Mouse (Mus musculus) small intestine, adult 2 months (tissue): ENCODE measurements at regions not wholly inside any gene's neighbourhood (a gene's known extent, or its start where the extent isn't known, plus 50 kb on each side); places are given as distances from the start of the nearest gene placed in this dataset.

Experiments used
- H3K27ac ChIP-seq: fragments of 200-500 bp; 2 replicates; pipeline ENCODE4 v1.5.1; 2012; ENCODE audit warnings: low read depth, low read length, control low read depth, inconsistent platforms; ENCODE audit not compliant: insufficient read depth
- H3K27me3 ChIP-seq: fragments of 200-500 bp; 2 replicates; pipeline ENCODE4 v1.6.1; 2012; ENCODE audit warnings: mild to moderate bottlenecking, moderate library complexity, low read length, inconsistent platforms; ENCODE audit not compliant: control insufficient read depth, insufficient read depth
- H3K36me3 ChIP-seq: fragments of 200-500 bp; 2 replicates; pipeline ENCODE4 v1.6.1; 2012; ENCODE audit warnings: mild to moderate bottlenecking, low read length, control low read depth, inconsistent platforms; ENCODE audit not compliant: control insufficient read depth, insufficient read depth
- H3K4me1 ChIP-seq: fragments of 200-500 bp; 2 replicates; pipeline ENCODE4 v1.6.1; 2012; ENCODE audit warnings: low read length, inconsistent platforms, mixed read lengths; ENCODE audit not compliant: control insufficient read depth, insufficient read depth, insufficient read length
- H3K4me3 ChIP-seq: fragments of 200-500 bp; 2 replicates; pipeline ENCODE4 v1.5.1; 2012; ENCODE audit warnings: low read depth, mild to moderate bottlenecking, control low read depth, inconsistent platforms, low read length, moderate library complexity
- CTCF ChIP-seq: fragments of 200-500 bp; IDR thresholded peaks from 2 replicates; pipeline ENCODE4 v1.5.1; 2012; ENCODE audit warnings: low read depth, mild to moderate bottlenecking, control low read depth, inconsistent platforms, low read length, moderate library complexity, mixed read lengths; ENCODE audit not compliant: insufficient replicate concordance, insufficient read length; ENCODE audit errors: extremely low read depth
- POLR2A ChIP-seq: fragments of 200-500 bp; IDR thresholded peaks from 2 replicates; pipeline ENCODE4 v1.6.1; 2012; ENCODE audit warnings: low read depth, mild to moderate bottlenecking, control low read depth, inconsistent platforms, low read length, moderate library complexity
- WGBS: fragments of 180-500 bp; shearing (Covaris S2); methylation state at CpG from one replicate; pipeline ENCODE4 v1.1.7; 2018; 5-methylcytosine and 5-hydroxymethylcytosine counted together

- Histone ChIP-seq H3K4me1 (no peaks in the 10 kb centered on the region; the same call in 1 of the 2 replicates), H3K36me3 (no peaks in the 10 kb centered on the region), H3K4me3 (no peak overlapping the region), H3K27me3 (no peaks in the 10 kb centered on the region), H3K27ac (0 out of 2 replicates have a peak overlapping the region, but pooled peaks have one; percentile 6)
- TF ChIP-seq CTCF (no peak), POLR2A (no peak)
- 69% methylated on average over 17 of the region's 17 CpGs for WGBS
These were observed 137.3 kb downstream of the Fam43a start for GRCm38 (mm10) chr16:30736662-30737326.

GRCm38 (mm10) chr16:30737524-30737923 lies 138.0 kb downstream of the Fam43a start:
- H3K27me3 ChIP-seq = no peaks in the 10 kb centered on the region
- no peak overlapping the region for H3K27ac ChIP-seq
- 76% methylated on average over 8 of the region's 8 CpGs for WGBS
- TF ChIP-seq POLR2A (no peak), CTCF (no peak)
- H3K4me3 ChIP-seq = no peak overlapping the region
- no peaks in the 10 kb centered on the region; the same call in 1 of the 2 replicates for H3K4me1 ChIP-seq
- H3K36me3 ChIP-seq = no peaks in the 10 kb centered on the region

DNA sequence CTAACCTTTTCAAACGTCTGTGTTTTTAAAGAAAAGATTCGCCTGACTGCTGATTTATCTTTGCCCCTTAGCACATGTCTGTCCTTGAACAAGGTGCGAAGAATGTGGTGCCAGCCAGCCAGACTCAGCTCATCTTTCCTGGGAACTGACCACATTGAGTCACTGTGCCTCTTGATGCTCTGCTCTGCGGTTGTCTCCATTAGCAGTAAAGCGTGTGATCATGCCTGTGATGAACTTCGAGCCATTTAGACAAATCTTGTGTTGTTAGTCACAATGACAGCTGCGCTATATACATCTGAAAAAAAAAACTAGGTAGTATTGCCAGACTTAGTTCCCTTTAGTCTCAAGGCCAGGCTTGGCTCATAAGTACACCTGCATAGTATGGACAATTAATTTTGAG lies 140.1 kb downstream of the Fam43a start:
- Histone ChIP-seq H3K27me3 (no peaks in the 10 kb centered on the region), H3K27ac (no peak overlapping the region), H3K4me3 (no peak overlapping the region), H3K4me1 (no peaks in the 10 kb centered on the region; the same call in 1 of the 2 replicates), H3K36me3 (no peaks in the 10 kb centered on the region)
- 80% methylated on average over 7 of the region's 7 CpGs for WGBS
- TF ChIP-seq POLR2A (no peak), CTCF (no peak)

DNA sequence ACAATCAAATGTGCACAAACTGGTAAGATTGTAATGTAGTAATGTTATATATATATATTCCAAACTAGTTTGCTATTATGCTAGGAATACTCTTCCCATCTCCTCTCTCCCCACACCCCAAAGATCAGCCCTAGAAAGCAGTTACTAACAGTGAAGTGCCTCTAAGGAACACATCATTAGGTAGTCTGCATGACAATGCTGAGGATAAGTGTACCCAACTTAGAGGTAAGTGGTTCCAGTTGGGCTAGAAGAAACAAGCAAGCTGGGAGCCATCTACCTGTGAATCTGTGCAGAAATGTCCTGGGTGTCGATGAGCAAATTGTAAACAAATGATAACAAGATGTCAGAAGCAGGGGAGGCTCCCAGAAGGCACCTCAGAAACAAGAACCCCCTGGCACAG lies 141.7 kb downstream of the Fam43a start:
- H3K4me1 ChIP-seq = no peaks in the 10 kb centered on the region; the same call in none of the 2 replicates
- H3K27me3 ChIP-seq = no peaks in the 10 kb centered on the region
- no peaks in the 10 kb centered on the region for H3K36me3 ChIP-seq
- no peak overlapping the region for H3K4me3 ChIP-seq
- no peak for TF ChIP-seq CTCF
- TF ChIP-seq POLR2A = no peak
- H3K27ac ChIP-seq = no peak overlapping the region
- WGBS = 74% methylated on average over 1 of the region's 1 CpGs

DNA sequence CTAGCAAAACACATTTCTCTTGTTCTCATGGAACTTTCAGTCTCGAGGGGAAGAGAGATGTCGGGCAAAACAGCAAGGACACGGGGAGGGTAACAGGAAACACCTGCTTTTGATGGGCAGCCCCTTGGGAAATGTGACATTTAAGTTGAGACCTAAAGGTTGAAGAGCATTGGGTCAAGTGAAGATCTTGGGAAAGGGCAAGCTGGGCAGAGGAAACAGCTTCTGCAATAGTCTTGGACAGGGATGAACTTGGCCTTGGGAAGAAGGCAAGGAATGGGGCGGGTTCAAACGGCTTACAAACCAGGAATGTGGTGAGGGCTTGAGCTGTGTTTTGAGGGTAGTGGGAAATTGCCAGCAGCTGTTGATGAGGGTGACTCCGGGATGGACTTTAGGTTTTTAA lies 143.0 kb downstream of the Fam43a start:
- no peaks in the 10 kb centered on the region for H3K27me3 ChIP-seq
- 75% methylated on average over 6 of the region's 6 CpGs for WGBS
- H3K4me3 ChIP-seq = no peak overlapping the region
- no peak for TF ChIP-seq CTCF
- no peak for TF ChIP-seq POLR2A
- peaks cover 4% of the 10 kb centered on the region for H3K4me1 ChIP-seq
- no peak overlapping the region for H3K27ac ChIP-seq
- no peaks in the 10 kb centered on the region for H3K36me3 ChIP-seq

DNA sequence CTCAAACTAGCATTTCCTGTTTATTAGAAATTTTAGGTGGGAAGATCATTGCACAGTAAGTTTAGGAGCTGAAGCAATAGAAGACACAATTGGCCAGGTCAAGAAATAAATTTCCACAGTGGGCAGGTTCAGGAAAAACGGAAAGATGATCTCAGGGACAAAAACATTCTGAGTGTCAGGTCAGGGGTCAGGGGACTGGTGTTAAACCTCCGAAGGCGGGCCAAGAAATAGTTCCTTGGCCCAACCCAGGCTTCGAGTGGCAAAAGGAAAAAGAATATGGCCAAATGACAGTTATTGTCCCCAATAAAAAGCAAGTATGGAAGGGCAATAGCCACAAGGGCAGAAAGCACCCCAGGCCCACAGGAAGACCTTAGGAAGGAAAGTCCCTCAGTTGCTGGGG lies 144.0 kb downstream of the Fam43a start:
- Histone ChIP-seq H3K4me1 (peaks cover 4% of the 10 kb centered on the region), H3K4me3 (no peak overlapping the region), H3K27ac (no peak overlapping the region), H3K27me3 (no peaks in the 10 kb centered on the region), H3K36me3 (no peaks in the 10 kb centered on the region)
- WGBS = 83% methylated on average over 4 of the region's 4 CpGs
- TF ChIP-seq CTCF (no peak), POLR2A (no peak)

GRCm38 (mm10) chr16:30744237-30744636 lies 144.7 kb downstream of the Fam43a start:
- H3K36me3 ChIP-seq = no peaks in the 10 kb centered on the region
- H3K27ac ChIP-seq = no peak overlapping the region
- peaks cover 4% of the 10 kb centered on the region for H3K4me1 ChIP-seq
- TF ChIP-seq POLR2A = no peak
- no peak for TF ChIP-seq CTCF
- H3K27me3 ChIP-seq = no peaks in the 10 kb centered on the region
- no peak overlapping the region for H3K4me3 ChIP-seq
- WGBS = 78% methylated on average over 7 of the region's 7 CpGs
